Mouse (Mus musculus) kidney, embryonic 14.5 days (tissue): ENCODE measurements at regions not wholly inside any gene's neighbourhood (a gene's known extent, or its start where the extent isn't known, plus 50 kb on each side); places are given as distances from the start of the nearest gene placed in this dataset.

Experiments used
- ATAC-seq: fragments of 200-750 bp; cut with Nextera tagmentation; 2 replicates; pipeline ENCODE4 v1.8.0; 2017; ENCODE audit warnings: moderate number of reproducible peaks, mild to moderate bottlenecking, moderate TSS enrichment, moderate library complexity; ENCODE audit not compliant: low FRiP score, low TSS enrichment
- H3K27ac ChIP-seq: fragments of 300-500 bp; sonication (generic); 2 replicates; pipeline ENCODE4 v1.5.1; 2014; ENCODE audit warnings: low read depth, mild to moderate bottlenecking, low read length, moderate library complexity, mixed read lengths
- H3K27me3 ChIP-seq: fragments of 300-500 bp; sonication (generic); 2 replicates; pipeline ENCODE4 v1.6.1; 2014; ENCODE audit warnings: mild to moderate bottlenecking, low read length; ENCODE audit not compliant: control insufficient read depth, insufficient read depth
- H3K36me3 ChIP-seq: fragments of 300-500 bp; sonication (generic); 2 replicates; pipeline ENCODE4 v1.6.1; 2014; ENCODE audit warnings: low read length, mixed read lengths; ENCODE audit not compliant: control insufficient read depth, insufficient read depth
- H3K4me1 ChIP-seq: fragments of 300-500 bp; sonication (generic); 2 replicates; pipeline ENCODE4 v1.6.1; 2014; ENCODE audit warnings: low read length, mixed read lengths; ENCODE audit not compliant: control insufficient read depth, insufficient read depth
- H3K4me2 ChIP-seq: fragments of 300-500 bp; sonication (generic); replicated peaks from 2 replicates; pipeline ENCODE4 v1.6.1; 2014; ENCODE audit warnings: low read depth, mild to moderate bottlenecking, low read length
- H3K4me3 ChIP-seq: fragments of 300-500 bp; sonication (generic); 2 replicates; pipeline ENCODE4 v1.5.1; 2014; ENCODE audit warnings: mild to moderate bottlenecking, low read length
- H3K9ac ChIP-seq: fragments of 300-500 bp; sonication (generic); 2 replicates; pipeline ENCODE4 v1.6.1; 2014; ENCODE audit warnings: low read depth, mild to moderate bottlenecking, low read length, moderate library complexity
- H3K9me3 ChIP-seq: fragments of 300-500 bp; sonication (generic); 2 replicates; pipeline ENCODE4 v1.6.1; 2016; ENCODE audit warnings: low read length; ENCODE audit not compliant: control insufficient read depth
- WGBS: fragments of 180-500 bp; shearing (Covaris S2); extraction: QIAGEN DNeasy Blood & Tissue Kit; methylation state at CpG from one replicate; pipeline ENCODE4 v1.1.7; 2014; 5-methylcytosine and 5-hydroxymethylcytosine counted together

GRCm38 (mm10) chr3:66506125-66506524 lies 209.5 kb upstream of the Veph1 start:
- Histone ChIP-seq H3K4me2 (no peak overlapping the region), H3K27ac (no peak overlapping the region), H3K9me3 (no peaks in the 10 kb centered on the region), H3K9ac (no peak overlapping the region), H3K36me3 (no peaks in the 10 kb centered on the region), H3K4me3 (no peak overlapping the region), H3K4me1 (no peaks in the 10 kb centered on the region), H3K27me3 (no peaks in the 10 kb centered on the region)
- ATAC-seq, result no peak

- no peak overlapping the region for H3K4me3 ChIP-seq
- H3K4me1 ChIP-seq, result no peaks in the 10 kb centered on the region
- H3K4me2 ChIP-seq, result no peak overlapping the region
- H3K27me3 ChIP-seq, result no peaks in the 10 kb centered on the region
- 90% methylated on average over 6 of the region's 6 CpGs for WGBS
- no peak overlapping the region for H3K9ac ChIP-seq
- no peak for ATAC-seq
- no peaks in the 10 kb centered on the region for H3K9me3 ChIP-seq
- no peaks in the 10 kb centered on the region for H3K36me3 ChIP-seq
- no peak overlapping the region for H3K27ac ChIP-seq
These were observed 208.9 kb upstream of the Veph1 start for GRCm38 (mm10) chr3:66505476-66506076.

GRCm38 (mm10) chr3:66504717-66505116 lies 208.1 kb upstream of the Veph1 start:
- H3K9ac ChIP-seq, result no peak overlapping the region
- no peak for ATAC-seq
- no peak overlapping the region for H3K4me3 ChIP-seq
- no peak overlapping the region for H3K27ac ChIP-seq
- no peaks in the 10 kb centered on the region for H3K4me1 ChIP-seq
- H3K36me3 ChIP-seq, result no peaks in the 10 kb centered on the region
- 79% methylated on average over 6 of the region's 6 CpGs for WGBS
- H3K27me3 ChIP-seq, result no peaks in the 10 kb centered on the region
- H3K4me2 ChIP-seq, result no peak overlapping the region
- no peaks in the 10 kb centered on the region for H3K9me3 ChIP-seq

- WGBS, result 89% methylated on average over 3 of the region's 3 CpGs
- no peaks in the 10 kb centered on the region for H3K36me3 ChIP-seq
- no peaks in the 10 kb centered on the region for H3K27me3 ChIP-seq
- no peak overlapping the region for H3K4me2 ChIP-seq
- H3K9me3 ChIP-seq, result no peaks in the 10 kb centered on the region
- no peak overlapping the region for H3K27ac ChIP-seq
- no peak for ATAC-seq
- H3K9ac ChIP-seq, result no peak overlapping the region
- no peaks in the 10 kb centered on the region for H3K4me1 ChIP-seq
- H3K4me3 ChIP-seq, result no peak overlapping the region
These were observed 207.0 kb upstream of the Veph1 start for GRCm38 (mm10) chr3:66503615-66504014.

GRCm38 (mm10) chr3:66501865-66502264 lies 205.2 kb upstream of the Veph1 start:
- Histone ChIP-seq H3K27ac (no peak overlapping the region), H3K4me1 (no peaks in the 10 kb centered on the region), H3K9ac (no peak overlapping the region), H3K9me3 (no peaks in the 10 kb centered on the region), H3K4me3 (no peak overlapping the region), H3K36me3 (no peaks in the 10 kb centered on the region), H3K27me3 (no peaks in the 10 kb centered on the region), H3K4me2 (no peak overlapping the region)
- 84% methylated on average over 4 of the region's 4 CpGs for WGBS
- ATAC-seq, result no peak

GRCm38 (mm10) chr3:66494442-66495113 lies 197.9 kb upstream of the Veph1 start:
- ATAC-seq, result no peak
- WGBS, result 74% methylated on average over 2 of the region's 2 CpGs
- no peak overlapping the region for H3K9ac ChIP-seq
- H3K4me2 ChIP-seq, result no peak overlapping the region
- H3K4me3 ChIP-seq, result no peak overlapping the region
- no peaks in the 10 kb centered on the region for H3K27me3 ChIP-seq
- no peaks in the 10 kb centered on the region for H3K4me1 ChIP-seq
- no peaks in the 10 kb centered on the region for H3K36me3 ChIP-seq
- H3K27ac ChIP-seq, result no peak overlapping the region
- H3K9me3 ChIP-seq, result no peaks in the 10 kb centered on the region

GRCm38 (mm10) chr3:66490696-66491357 lies 194.2 kb upstream of the Veph1 start:
- Histone ChIP-seq H3K27ac (no peak overlapping the region), H3K9me3 (no peaks in the 10 kb centered on the region), H3K9ac (no peak overlapping the region), H3K27me3 (no peaks in the 10 kb centered on the region), H3K4me3 (no peak overlapping the region), H3K36me3 (no peaks in the 10 kb centered on the region), H3K4me2 (no peak overlapping the region), H3K4me1 (no peaks in the 10 kb centered on the region)
- 29% methylated on average over 6 of the region's 6 CpGs for WGBS
- 0 out of 2 replicates have a peak, but pooled peaks have one; percentile 35 for ATAC-seq

- no peak overlapping the region for H3K9ac ChIP-seq
- no peaks in the 10 kb centered on the region for H3K9me3 ChIP-seq
These were observed 192.1 kb upstream of the Veph1 start for GRCm38 (mm10) chr3:66488724-66489123.

GRCm38 (mm10) chr3:66486658-66487057 lies 190.0 kb upstream of the Veph1 start:
- no peak overlapping the region for H3K27ac ChIP-seq
- no peak overlapping the region for H3K4me2 ChIP-seq
- no peaks in the 10 kb centered on the region for H3K4me1 ChIP-seq
- H3K4me3 ChIP-seq, result no peak overlapping the region
- H3K36me3 ChIP-seq, result no peaks in the 10 kb centered on the region
- no peaks in the 10 kb centered on the region for H3K27me3 ChIP-seq
- H3K9me3 ChIP-seq, result no peaks in the 10 kb centered on the region
- no peak for ATAC-seq
- H3K9ac ChIP-seq, result no peak overlapping the region

More at GRCm38 (mm10) chr3:66488724-66489123, 192.1 kb upstream of the Veph1 start:
- Histone ChIP-seq H3K4me3 (no peak overlapping the region), H3K27me3 (no peaks in the 10 kb centered on the region), H3K36me3 (no peaks in the 10 kb centered on the region), H3K4me1 (no peaks in the 10 kb centered on the region), H3K4me2 (no peak overlapping the region), H3K27ac (no peak overlapping the region)
- 62% methylated on average over 7 of the region's 7 CpGs for WGBS
- ATAC-seq, result no peak
